Mouse (Mus musculus) CD8-positive naive resting alpha-beta T cell, adult 2 months (primary cell): Measurements from ENCODE around the gene Dad1.

Experiments
- DNase-seq, 2 experiments: peaks; one replicate each; pipeline ENCODE4 v3.0.0; 2022; ENCODE audit warnings: low read depth in 2 of 2, low spot score in 2 of 2

Dad1 gene

DNA sequence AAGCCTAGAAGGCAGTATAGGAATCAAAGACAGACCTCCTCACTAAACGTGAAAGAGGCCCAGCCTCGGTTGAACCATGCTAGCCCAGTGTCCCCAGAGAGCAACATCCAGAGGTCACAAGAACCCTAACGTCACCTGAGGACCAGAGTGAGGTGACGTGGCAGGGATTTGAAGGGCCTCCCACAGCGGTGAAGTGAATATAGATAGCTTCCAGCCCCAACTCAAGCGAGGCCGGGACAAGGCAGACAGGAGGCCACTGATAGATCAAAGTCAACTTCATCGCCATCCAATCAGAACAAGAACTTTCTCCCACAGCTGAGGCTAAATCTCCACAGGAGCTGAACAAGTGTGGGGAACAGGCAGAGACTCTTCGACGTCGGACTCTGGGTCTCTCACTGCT is 28.2 kb downstream of the Dad1 start:
- DNase-seq, result no peak

DNA sequence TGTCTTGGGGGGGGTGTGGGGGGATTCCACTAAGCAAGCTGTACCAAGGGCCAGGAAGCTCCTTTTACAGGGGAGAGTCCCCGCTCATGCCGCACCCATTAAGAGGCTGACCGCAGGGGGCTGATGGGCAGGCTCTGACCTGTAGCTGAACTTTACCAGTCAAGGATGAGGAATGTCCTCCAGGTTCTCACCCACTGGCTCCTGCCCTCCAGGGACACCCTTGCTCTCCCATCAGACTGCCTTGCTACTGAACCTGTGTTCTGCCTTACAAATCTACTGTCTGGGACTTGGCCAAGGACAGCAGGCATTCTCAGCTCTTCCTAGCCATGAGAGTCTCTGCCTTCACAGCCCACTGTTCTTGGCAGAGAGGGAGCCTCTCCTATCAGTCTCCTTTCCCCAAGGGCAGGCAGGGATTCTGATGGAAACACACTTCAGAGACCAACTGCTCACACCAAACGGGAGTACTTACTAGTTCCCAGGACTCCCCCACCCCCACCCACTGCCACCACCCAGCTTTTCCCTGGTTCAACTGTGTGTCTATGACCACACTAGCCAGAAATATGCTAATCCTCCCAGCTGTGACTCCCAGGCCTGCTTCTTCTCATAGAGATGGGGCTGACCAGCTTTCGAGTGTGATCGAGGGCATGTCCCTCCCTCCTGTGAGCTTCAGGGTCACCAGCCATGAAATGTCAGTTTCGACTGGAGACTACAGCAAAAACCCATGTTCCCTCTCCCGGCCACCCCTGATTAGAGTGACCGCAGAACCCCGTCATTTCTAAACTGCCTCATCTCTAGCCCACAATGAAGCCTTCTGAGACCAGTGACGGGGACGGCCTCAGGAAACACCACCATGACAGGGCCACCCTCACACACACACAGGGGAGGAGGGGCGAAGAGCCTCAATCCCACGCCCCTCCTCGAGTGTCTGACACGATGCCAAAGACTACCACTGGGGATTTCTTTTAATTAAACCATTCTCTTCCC is 29.1 kb downstream of the Dad1 start:
- peak in 1 of 2 experiments; percentile 66 for DNase-seq

DNA sequence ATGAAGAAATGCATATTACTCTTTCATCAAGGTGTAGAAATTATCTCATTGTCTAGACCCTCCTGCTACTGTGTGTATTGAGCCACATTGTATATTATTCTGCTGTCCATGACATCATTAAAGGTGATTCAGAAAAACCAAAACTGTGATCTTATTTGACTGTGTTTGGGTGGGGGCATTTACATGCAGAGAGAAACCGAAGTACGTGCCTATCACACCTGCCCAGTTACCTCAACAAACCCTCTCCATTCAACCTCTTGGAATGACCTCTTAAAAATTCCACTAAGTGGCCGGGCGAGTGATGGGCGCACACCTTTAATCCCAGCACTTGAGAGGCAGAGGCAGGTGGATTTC is 29.9 kb downstream of the Dad1 start:
- no peak for DNase-seq

DNA sequence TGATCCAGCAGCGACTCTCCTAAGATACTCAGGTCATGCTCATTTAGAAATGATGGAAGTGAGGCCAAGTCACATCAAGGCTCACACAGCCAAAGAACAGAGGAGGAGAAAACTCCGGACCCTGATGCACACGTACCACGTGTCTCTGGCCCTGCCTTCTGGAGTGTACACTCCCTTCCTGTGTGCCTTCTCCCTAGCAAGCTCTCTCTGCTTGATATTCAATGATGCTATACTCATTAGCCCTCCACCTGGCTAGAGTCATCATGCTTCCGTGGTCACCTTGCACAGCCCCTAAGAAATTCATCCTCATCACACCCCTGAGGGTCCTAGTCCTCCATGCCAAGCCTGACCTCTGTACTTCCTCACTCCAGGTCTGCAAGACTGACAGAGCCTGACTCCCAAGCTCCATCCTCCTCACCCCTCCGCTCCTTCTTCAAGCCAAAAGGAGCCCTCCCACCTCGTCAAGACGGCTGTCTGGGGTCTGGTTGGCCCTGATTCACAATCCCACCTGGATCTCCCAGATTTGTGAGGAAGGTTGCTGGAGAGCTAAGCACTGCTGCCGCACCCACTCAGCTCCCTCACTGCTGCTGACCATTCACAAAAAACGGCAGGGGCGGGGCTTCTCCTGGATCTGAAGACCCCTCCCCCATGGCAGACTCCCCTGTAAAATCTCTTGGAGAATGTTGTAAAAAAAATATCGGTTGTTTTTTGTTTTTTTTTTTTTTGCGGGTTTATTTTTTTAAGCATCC is 30.4 kb downstream of the Dad1 start:
- DNase-seq, result no peak

DNA sequence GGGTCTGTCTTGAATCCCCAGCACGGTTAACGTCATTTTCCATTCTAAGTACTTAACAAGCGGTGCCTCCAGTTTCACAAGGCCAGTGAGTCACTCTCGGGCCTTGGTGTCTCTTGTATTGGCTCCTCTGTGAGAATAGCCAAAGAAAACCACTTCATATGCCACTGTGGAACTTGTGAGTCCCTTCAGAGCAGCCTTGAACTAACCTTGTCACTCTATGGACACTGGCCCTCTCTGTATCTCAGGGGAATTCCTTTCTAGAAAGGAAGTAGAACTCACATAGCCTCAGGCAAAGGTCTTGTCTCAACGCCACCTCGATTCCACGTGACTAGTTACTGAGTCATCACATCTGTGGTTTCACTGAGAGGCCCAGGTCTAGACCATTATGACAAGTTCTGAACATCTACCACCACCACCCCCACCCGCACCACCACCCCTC is 31.6 kb downstream of the Dad1 start:
- DNase-seq, result peak in 1 of 2 experiments; percentile 69

DNA sequence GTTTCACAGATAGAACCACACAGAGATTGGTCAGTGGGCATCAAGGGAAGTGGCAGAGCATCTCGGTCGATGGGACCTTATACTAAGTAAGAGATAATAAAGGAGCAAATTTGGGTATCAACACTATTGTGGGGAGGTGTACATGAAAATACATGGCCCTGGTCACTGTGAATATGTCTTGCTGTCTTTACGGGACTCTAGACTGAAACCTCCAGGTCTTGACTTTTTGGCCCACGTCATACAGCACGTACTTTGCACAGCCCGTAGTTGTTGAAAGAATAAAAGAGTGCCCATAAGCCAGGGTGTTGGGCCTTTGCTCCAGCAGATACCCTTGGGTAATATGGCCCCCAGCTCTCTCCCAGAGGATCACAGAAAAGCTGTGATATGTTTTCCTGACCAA is 32.3 kb downstream of the Dad1 start:
- DNase-seq, result no peak

DNA sequence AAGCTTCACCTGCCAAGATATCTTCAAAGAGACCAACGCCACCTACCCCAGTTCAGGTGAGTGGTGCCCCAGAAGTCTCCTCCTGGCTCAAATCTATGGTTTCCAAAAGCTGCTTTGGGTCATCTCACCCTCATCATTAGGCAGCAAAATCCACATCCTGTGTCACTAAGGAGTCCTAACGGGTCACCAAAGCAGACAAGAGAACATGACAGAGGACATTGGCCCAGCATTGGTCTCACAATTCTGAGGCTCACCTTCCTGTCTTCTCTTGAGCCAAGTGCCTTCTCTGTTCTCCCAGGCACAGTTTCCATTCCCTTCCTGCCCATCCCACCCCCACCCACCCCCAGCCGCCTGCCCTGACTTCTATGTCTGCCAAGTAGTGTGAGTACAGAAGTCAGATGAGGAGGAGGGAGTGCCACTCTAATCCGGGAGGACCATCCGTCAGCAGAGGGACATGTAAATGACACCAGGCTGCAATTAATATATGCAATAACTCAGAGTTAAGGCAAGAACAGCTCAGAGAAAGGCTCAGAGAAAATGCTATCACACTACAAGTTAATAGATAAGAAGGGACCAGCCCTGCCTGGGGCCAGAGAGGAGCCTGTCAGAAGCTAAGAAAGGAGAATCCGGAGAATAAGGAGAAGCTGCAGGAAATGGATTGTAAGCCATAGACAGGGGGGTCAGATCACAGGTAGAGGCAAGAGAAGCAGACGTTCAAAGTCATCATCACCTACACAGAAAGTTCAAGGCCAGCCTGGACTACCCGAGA is 33.0 kb downstream of the Dad1 start:
- DNase-seq, result no peak

DNA sequence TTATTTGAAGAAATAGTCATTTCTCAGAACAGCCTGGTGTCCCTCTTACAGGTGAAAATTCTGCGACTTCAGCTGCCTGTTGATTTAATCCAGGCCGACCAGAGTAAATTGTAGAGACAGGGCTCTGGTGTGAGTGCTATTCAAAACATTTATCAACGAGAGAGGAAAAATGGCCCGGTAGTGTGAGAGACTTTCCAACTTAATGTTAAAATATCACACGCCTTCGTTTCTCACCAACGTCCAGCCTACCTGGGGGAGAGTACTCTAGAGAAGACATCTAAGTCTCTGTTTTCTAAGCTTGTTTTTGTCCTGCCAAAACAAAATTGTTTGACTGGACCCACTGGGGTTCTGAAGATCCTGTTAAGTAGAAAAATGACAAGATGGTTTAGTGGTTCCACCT is 34.1 kb downstream of the Dad1 start:
- no peak for DNase-seq

DNA sequence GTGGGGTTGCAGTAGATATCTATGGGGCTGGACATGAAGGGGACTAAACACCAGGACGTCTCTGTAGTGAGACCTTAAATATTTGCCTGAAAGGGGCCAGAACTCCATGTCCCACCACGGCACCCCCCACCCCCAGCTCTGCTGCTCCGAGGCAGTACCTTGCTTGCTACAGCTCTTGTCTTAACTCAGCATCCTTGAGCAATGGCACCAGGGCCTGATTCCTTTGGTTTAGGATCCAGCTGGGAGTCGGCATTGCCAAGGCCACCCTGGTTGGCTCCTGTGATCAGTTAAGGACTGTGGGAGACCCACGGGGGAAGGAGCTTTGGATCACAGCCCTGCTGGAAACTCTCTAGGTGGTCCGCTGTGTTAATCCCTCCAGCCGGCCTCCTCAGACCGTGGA is 34.6 kb downstream of the Dad1 start:
- no peak for DNase-seq

DNA sequence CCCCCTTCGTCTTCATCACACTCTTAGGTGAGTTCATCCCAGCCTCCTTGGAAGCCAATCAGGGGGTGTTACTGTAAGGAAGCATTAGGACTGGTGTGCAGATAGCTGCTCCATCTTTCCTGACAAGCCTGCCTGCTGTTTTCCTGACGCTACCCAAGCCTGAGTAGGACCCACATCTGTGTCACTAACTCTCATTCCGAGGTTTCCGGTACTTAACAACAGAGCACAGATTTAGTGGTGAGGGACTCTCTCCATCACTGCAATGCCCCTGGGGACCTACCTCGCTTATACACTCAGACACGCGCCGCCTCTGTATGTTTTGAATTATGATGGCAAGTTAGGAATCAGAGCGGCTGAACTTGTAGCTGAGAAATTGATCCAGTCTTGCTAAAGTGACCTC is 35.2 kb downstream of the Dad1 start:
- no peak for DNase-seq

DNA sequence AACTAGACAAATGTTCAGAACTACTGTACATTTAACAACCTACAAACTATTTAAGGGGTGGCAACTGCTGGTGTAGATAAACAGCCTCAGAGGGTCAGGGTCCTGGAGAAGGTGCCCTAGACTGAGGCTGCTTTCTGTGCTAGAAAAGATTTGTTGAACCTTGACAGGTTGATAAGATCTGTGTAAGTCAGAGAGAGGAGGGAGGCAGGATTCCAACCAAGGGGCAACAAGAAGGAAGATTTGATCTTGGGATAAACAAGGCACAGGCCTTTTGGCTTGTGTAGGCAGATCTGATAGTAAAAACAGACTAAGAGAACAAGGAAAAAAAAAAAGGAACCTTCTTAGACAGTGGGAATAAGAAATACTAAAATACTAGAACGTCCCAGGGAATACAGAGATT is 35.7 kb downstream of the Dad1 start:
- no peak for DNase-seq

DNA sequence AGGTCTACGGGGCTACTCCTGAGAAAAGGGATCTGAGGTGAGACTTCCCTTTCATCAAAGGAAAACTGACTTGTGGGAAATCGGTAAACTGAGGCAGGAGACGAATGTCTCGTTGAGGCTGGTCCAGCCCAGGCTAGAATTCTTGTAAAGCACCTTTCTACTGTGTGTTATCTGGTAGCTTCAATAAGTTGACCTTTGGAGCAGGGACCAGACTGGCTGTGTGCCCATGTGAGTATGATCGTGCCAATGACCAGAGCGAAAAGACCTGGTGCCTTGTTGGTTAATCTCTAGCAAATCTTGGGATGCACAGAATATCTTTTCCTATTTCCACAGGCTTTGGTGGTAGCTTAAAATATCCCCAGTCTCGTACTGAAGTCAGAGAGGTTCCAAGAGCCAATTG is 37.8 kb downstream of the Dad1 start:
- no peak for DNase-seq

DNA sequence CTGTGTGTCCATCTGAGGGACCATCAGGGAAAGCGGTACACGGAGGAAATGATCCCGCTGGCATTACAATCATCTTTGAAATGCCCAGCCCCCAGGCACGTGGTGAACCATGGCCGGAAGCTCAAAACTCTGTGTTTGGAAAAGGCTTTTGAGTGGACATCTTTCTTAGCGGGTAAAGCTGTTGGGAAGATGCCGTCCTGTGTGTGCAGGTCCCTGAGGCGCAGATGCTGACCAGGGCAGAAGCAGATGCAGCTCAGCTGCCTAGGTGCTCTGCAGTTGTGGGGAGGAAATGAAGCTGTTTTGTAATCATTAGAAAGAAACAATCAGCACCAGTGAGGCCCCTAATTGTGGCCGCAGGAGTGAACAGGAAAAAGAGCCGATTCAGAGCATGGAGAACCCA is 39.0 kb downstream of the Dad1 start:
- DNase-seq, result no peak

DNA sequence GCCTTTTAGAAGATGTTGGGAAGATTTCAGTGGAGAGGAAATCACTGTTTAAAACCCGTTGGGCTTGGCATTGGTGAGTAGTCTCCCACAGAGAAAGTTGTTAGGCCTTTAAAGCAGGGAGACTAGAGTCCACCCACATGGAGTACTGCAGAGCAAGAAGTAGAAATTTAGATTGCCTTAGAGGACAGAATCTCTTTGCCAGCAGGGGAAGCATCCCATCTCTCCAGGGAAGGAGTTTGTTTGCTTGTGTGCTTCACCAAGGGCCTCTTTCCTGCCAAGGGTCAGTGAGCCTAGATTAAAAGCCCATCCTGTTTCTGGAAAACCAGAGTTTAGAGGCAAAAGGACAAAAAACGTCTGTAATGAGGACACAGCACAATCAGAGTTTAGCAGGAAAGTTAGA is 39.4 kb downstream of the Dad1 start:
- no peak for DNase-seq

DNA sequence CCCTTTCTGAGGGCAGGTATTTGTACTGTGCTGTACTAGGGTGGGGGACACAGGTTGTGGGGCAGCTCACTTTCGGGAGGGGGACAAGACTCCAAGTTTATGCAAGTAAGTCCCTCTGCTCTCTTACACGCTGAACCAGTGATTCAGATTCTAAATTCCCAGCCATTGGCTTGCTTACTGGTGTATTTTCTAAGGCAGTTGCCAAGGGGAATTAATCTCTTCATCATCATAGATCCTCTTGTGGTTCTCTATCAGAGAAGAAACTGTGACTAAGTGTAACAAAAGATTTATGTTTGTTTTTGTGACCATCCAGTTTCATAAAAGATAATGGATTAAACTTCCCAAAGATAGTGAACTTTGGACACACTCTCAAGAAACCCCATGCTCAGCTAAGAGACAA is 40.2 kb downstream of the Dad1 start:
- no peak for DNase-seq

DNA sequence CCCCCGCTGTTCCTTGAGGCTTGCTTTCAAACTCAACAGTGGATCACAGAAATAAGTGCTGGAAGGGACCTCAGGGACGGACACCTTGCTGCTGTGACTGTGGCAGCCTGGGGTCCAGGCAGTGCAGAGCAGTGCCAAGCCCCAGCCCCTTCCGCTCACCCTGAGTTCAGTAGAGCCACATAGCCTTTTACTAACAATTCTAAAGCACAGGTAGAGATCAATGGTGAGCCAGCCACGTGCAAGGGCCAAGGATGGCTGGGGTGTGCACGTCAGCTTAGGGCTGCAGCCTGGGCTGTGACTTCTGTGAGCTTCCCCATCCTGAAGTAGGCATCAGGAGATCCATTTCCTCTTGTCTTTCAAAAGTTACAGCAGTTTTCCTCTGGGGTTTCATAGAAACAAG is 42.1 kb downstream of the Dad1 start:
- no peak for DNase-seq

DNA sequence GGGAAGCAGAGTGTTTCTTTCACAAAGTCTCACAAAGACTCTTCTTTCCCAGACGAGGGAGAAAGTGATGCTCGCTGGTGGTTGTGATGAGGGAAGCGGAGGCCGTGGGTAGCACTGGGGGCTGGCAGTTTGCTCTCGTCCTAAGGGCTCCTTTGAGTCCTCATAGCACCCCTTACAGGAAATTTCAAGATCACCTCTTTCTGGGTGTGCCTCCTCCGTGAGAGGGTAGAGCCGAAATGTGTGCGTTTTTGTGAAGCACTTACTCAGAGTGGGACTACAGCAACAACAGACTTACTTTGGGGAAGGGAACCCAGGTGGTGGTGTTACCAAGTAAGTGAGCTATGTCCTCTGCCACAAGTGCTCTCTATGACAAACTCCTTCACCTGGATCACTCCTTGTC is 42.7 kb downstream of the Dad1 start:
- peak in 1 of 2 experiments; percentile 64 for DNase-seq

DNA sequence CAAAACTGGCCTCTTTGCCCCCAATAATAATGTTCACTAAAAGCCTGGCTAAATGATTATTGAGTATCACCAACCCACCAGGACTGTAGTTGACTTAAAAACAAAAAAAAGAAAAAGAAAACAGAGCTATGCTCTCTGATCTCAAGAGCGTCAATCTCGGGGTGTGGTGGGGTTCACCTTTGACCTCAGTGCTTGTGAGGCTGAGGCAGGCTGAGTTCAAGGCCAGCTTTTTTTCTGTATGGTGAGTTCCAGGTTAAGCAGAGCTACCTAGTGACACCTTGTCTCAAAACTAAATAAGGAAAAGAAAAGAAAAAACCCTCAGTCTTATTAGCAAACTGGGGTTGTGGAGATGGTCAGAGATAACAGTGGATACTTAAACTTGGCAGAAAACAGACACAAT is 43.5 kb downstream of the Dad1 start:
- DNase-seq, result no peak

DNA sequence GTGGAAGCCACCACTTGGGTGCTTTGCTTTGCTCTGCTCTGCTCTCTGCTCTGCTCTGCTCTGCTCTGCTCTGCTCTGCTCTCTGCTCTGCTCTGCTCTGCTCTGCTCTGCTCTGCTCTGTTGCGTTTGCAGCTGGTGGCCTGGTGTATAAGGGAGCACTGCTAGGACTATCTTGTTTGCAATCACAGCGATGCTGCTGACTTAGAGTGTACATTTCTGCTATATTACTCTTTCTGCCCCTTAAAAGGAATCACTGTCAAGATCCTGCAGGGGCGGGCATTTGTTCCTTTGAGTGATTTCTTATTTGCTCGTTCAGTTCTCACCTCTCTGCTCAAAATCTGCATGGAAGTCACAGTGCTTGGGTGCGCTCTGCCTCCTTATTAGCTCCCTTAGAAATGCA is 44.0 kb downstream of the Dad1 start:
- no peak for DNase-seq

DNA sequence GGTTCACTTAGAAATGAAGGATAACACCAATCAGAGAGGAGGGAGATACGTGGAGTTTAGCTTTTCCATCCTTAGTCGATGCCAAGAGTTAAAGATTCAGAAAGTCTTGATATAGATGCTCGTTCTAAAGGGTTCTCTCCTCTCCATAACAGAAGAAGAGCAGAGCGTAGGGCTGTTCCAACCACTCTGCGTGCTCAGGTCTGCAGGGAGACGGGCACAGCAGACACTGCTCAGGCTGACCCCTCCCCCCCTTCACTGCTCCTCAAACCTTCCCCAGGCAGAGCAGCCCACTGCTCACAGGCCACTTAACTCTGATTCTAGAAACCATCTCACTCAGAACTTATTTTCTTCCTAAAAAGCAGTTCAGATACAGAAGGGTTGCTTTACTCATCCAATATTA is 45.2 kb downstream of the Dad1 start:
- no peak for DNase-seq

DNA sequence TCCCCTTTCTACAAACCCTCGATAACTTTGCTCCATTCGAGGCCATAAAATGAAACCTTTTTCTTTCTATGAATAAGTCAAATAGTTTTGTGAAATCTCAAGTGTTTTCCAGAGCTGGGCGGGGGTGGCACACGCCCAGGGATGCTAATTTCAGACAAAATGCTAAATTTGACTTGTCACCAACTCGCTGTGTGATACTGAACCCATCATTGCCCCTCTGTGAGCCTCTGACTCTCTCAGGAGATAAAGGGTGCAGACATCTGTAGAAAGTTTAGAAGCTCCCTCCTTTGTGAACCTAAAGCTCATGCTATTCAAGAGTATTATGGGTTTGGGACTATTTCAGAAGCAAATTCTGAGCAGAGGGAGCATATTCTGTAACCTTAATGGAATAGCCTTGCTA is 46.0 kb downstream of the Dad1 start:
- DNase-seq, result no peak
